Mouse (Mus musculus): Measurements from ENCODE around the gene Fah.

DNA sequence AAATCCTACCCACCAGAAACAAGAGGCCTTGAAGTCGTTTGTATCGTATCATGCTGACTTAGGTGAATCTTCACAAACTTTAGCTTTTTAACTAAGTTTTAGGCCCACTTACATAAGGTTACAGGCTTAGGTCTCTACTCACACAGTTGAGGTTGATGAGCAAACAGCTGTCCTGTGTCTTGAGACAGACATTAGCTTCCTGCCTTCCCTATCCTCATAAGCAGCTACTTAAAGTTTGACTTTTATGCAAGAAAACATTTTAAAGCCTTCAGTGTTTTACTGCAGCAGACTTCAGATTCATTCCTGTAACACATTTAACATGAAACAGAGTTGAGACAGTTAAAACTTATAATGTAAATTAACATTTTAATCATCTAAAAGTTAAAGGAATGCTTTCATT, 46.2 kb upstream of the Fah start:
- TF ChIP-seq HCFC1 (IDR thresholded peaks at IDR 0.05; ENCODE audit: borderline replicate concordance, insufficient read depth, low read length) (no peak), MAFK (IDR thresholded peaks at IDR 0.05; ENCODE audit: insufficient read depth, low read depth, low read length) (no peak), ZNF384 (IDR thresholded peaks at IDR 0.05; ENCODE audit: low read depth, low read length) (no peak)
